Mouse (Mus musculus) heart, embryonic 11.5 days (tissue): ENCODE results near the gene Olfr845. TPM values are rescaled to one million over a fixed set of nuclear protein-coding genes. Genes with fewer than 3 reads are reported as not detected.

Experiments used
- ATAC-seq: fragments of 200-750 bp; cut with Nextera tagmentation; replicated peaks from 2 replicates; pipeline ENCODE4 v1.8.0; 2017; ENCODE audit warnings: moderate library complexity; ENCODE audit not compliant: insufficient number of reproducible peaks, low FRiP score, low TSS enrichment
- H3K27ac ChIP-seq: fragments of 300-500 bp; sonication (generic); 2 replicates; pipeline ENCODE4 v1.5.1; 2014; ENCODE audit warnings: mild to moderate bottlenecking, low read depth, low read length
- H3K27me3 ChIP-seq: fragments of 300-500 bp; sonication (generic); 2 replicates; pipeline ENCODE4 v1.6.1; 2014; ENCODE audit warnings: mild to moderate bottlenecking, low read length, mixed read lengths; ENCODE audit not compliant: control insufficient read depth, insufficient read depth
- H3K36me3 ChIP-seq: fragments of 300-500 bp; sonication (generic); 2 replicates; pipeline ENCODE4 v1.6.1; 2014; ENCODE audit warnings: mild to moderate bottlenecking, low read length, moderate library complexity, mixed read lengths; ENCODE audit not compliant: control insufficient read depth, insufficient read depth
- H3K4me1 ChIP-seq: fragments of 300-500 bp; sonication (generic); 2 replicates; pipeline ENCODE4 v1.6.1; 2014; ENCODE audit warnings: low read length; ENCODE audit not compliant: control insufficient read depth, insufficient read depth
- H3K4me2 ChIP-seq: fragments of 300-500 bp; sonication (generic); 2 replicates; pipeline ENCODE4 v1.6.1; 2014; ENCODE audit warnings: mild to moderate bottlenecking, moderate library complexity
- H3K4me3 ChIP-seq: fragments of 300-500 bp; sonication (generic); 2 replicates; pipeline ENCODE4 v1.5.1; 2014; ENCODE audit warnings: low read depth, low read length
- H3K9ac ChIP-seq: fragments of 300-500 bp; sonication (generic); 2 replicates; pipeline ENCODE4 v1.6.1; 2014; ENCODE audit warnings: mild to moderate bottlenecking, low read depth, low read length, moderate library complexity
- H3K9me3 ChIP-seq: fragments of 300-500 bp; sonication (generic); replicated peaks from 2 replicates; pipeline ENCODE4 v1.6.1; 2016; ENCODE audit warnings: low read length; ENCODE audit not compliant: control insufficient read depth
- WGBS: fragments of 180-500 bp; shearing (Covaris S2); extraction: QIAGEN DNeasy Blood & Tissue Kit; methylation state at CpG from one replicate; pipeline ENCODE4 v1.1.7; 2014; ENCODE audit not compliant: insufficient replicate concordance; 5-methylcytosine and 5-hydroxymethylcytosine counted together
- polyA plus RNA-seq: library from polyadenylated mRNA; unstranded; fragments of >200 nt; fragmentation: Nextera tagmentation; extraction: Ambion mirVana; gene quantifications from 2 replicates; pipeline ENCODE4 v1.2.1, GENCODE M21; 2014

Gene Olfr845
- polyA plus RNA-seq = not detected in 2 replicates

DNA sequence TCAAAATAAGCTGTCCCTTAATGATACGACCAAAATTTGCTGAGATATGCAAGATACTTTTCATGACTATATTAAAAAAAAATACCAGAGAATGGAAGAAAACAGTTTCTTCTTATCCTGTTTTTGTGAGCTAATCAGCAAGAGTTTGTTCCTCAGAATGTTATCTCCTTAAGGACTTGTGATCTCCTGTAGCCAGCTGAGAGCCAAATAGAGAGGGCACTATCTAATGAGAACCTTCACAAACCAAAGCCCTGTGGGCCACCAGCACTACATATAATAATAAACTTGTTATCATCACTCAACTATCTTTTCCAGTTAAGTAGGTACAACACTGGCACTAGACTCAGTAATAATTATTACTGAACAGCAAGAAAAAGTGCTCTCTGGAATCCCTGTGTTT is at the start of gene Olfr845:
Gene Olfr845 (plus strand): TSS at position 301 of the 400 bp plus-strand sequence.
- WGBS = 65% methylated on average over 1 of the region's 1 CpGs
- Histone ChIP-seq H3K4me2 (no peak within 1 kb of the TSS), H3K36me3 (no peaks in the 10 kb centered on the region), H3K9ac (no peak within 1 kb of the TSS), H3K9me3 (peaks cover 4% of the 10 kb centered on the region; the same call in 1 of the 2 replicates), H3K4me3 (no peak within 1 kb of the TSS), H3K27me3 (no peaks in the 10 kb centered on the region), H3K4me1 (no peaks in the 10 kb centered on the region), H3K27ac (no peak within 1 kb of the TSS)
- no peak for ATAC-seq

- Histone ChIP-seq H3K36me3 (no peaks in the 10 kb centered on the region), H3K9me3 (no peaks in the 10 kb centered on the region; the same call in 1 of the 2 replicates), H3K4me1 (no peaks in the 10 kb centered on the region), H3K4me3 (no peak within 1 kb of the TSS), H3K4me2 (no peak within 1 kb of the TSS), H3K27ac (no peak within 1 kb of the TSS), H3K27me3 (no peaks in the 10 kb centered on the region), H3K9ac (no peak within 1 kb of the TSS)
- ATAC-seq = no peak
Measured at GRCm38 (mm10) chr9:19316047-19316446, 20.2 kb upstream of the Olfr845 start, which contains the start of gene Olfr844. Olfr844 (plus strand) TSS chr9:19316347.

GRCm38 (mm10) chr9:19363905-19364304 is 27.6 kb downstream of the Olfr845 start, which contains the start of gene Olfr846:
Olfr846 (minus strand) TSS chr9:19364005.
- 0 out of 2 replicates have a peak, but pooled peaks cover 3% of the 10 kb centered on the region for H3K9me3 ChIP-seq
- no peak within 1 kb of the TSS for H3K27ac ChIP-seq
- H3K4me2 ChIP-seq = no peak within 1 kb of the TSS
- H3K27me3 ChIP-seq = no peaks in the 10 kb centered on the region
- no peaks in the 10 kb centered on the region for H3K4me1 ChIP-seq
- ATAC-seq = no peak
- 51% methylated on average over 1 of the region's 1 CpGs for WGBS
- H3K4me3 ChIP-seq = no peak within 1 kb of the TSS
- no peak within 1 kb of the TSS for H3K9ac ChIP-seq
- H3K36me3 ChIP-seq = no peaks in the 10 kb centered on the region

GRCm38 (mm10) chr9:19378569-19378968 is 42.3 kb downstream of the Olfr845 start, which contains the start of gene Olfr847:
Olfr847 (minus strand) TSS chr9:19378669.
- Histone ChIP-seq H3K4me3 (no peak within 1 kb of the TSS), H3K9ac (no peak within 1 kb of the TSS), H3K27me3 (no peaks in the 10 kb centered on the region), H3K9me3 (no peaks in the 10 kb centered on the region), H3K27ac (no peak within 1 kb of the TSS), H3K4me2 (no peak within 1 kb of the TSS), H3K4me1 (no peaks in the 10 kb centered on the region), H3K36me3 (no peaks in the 10 kb centered on the region)
- 68% methylated on average over 1 of the region's 1 CpGs for WGBS
- ATAC-seq = no peak

Other genes starting within 250 kb of the Olfr845 start
- 0.06 TPM in 1 of 2 replicates, not detected in the other for gene Olfr836, start 216.1 kb upstream of the Olfr845 start, polyA plus RNA-seq
- gene Olfr837, start 200.1 kb upstream of the Olfr845 start, polyA plus RNA-seq = not detected in 2 replicates
- gene Olfr839-ps1, start 159.1 kb upstream of the Olfr845 start, polyA plus RNA-seq = 0.09 TPM in 1 of 2 replicates, not detected in the other
- gene Olfr843, start 84.5 kb upstream of the Olfr845 start, polyA plus RNA-seq = not detected in 2 replicates
- gene Olfr844, start 20.1 kb upstream of the Olfr845 start, polyA plus RNA-seq = not detected in 2 replicates
- not detected in 2 replicates for gene Olfr846, start 27.5 kb downstream of the Olfr845 start, polyA plus RNA-seq
- not detected in 2 replicates for gene Olfr847, start 42.2 kb downstream of the Olfr845 start, polyA plus RNA-seq
- gene Olfr849, start 103.8 kb downstream of the Olfr845 start, polyA plus RNA-seq = not detected in 2 replicates
- not detected in 2 replicates for gene Olfr850, start 141.8 kb downstream of the Olfr845 start, polyA plus RNA-seq
- not detected in 2 replicates for gene Olfr851, start 156.8 kb downstream of the Olfr845 start, polyA plus RNA-seq
- not detected in 2 replicates for gene Olfr853, start 204.6 kb downstream of the Olfr845 start, polyA plus RNA-seq
- not detected in 2 replicates for gene Olfr854, start 230.9 kb downstream of the Olfr845 start, polyA plus RNA-seq
- not detected in 2 replicates for gene Olfr855, start 246.2 kb downstream of the Olfr845 start, polyA plus RNA-seq